17 mouse cellular contexts compared by ENCODE assay signal in genomic region chr3:102787369-102787768, GRCm38 (mm10). TPM values are rescaled to one million over a fixed set of nuclear protein-coding genes. Genes with fewer than 3 reads are reported as not detected.
DNase-seq lines count a peak whose midpoint lies in the region; ATAC-seq and TF ChIP-seq lines count a peak whose summit lies in the region.
"Had no signal": no experiment of that assay in that cellular context is flagged by ENCODE, and none has a peak within 500 bp of the region (broad histone marks: within the 10 kb centered on the region; RNA-seq: fewer than 3 reads in every experiment).

No protein-coding gene starts in this region.

- no peak for ATAC-seq in hindbrain, postnatal 0 days
- ATAC-seq in hindbrain, embryonic 12.5 days (ENCODE audit: low FRiP score) = no peak
- ATAC-seq in activated CD4-positive, CD25-positive, alpha-beta regulatory T cell, adult 4 months = no peak
- ATAC-seq: forebrain, embryonic 16.5 days; inflammation-experienced regulatory T-cells, adult 6 months had no signal

- no peak overlapping the region for H3K4me2 ChIP-seq in hindbrain, postnatal 0 days (ENCODE audit: low read depth, low read length)
- no peak overlapping the region for H3K4me2 ChIP-seq in hindbrain, embryonic 12.5 days (replicated peaks)
- H3K4me2 ChIP-seq: embryonic facial prominence, embryonic 15.5 days; liver, embryonic 15.5 days; midbrain, embryonic 12.5 days; neural tube, embryonic 15.5 days had no signal

- H3K9ac ChIP-seq in hindbrain, postnatal 0 days (replicated peaks; ENCODE audit: low read length) = no peak overlapping the region
- no peak overlapping the region for H3K9ac ChIP-seq in hindbrain, embryonic 12.5 days
- H3K9ac ChIP-seq: embryonic facial prominence, embryonic 15.5 days; liver, embryonic 15.5 days; midbrain, embryonic 12.5 days; neural tube, embryonic 15.5 days had no signal

- TF ChIP-seq CTCF in hindbrain, postnatal 0 days (IDR thresholded peaks at IDR 0.05; ENCODE audit: low read depth) = peak; percentile 40

- no peaks in the 10 kb centered on the region for H3K4me1 ChIP-seq in hindbrain, postnatal 0 days (ENCODE audit: insufficient read depth, low read length)
- no peaks in the 10 kb centered on the region for H3K4me1 ChIP-seq in hindbrain, embryonic 12.5 days
- H3K4me1 ChIP-seq: embryonic facial prominence, embryonic 15.5 days; liver, embryonic 15.5 days; midbrain, embryonic 12.5 days; neural tube, embryonic 15.5 days had no signal

- no peak overlapping the region for H3K4me3 ChIP-seq in hindbrain, postnatal 0 days (ENCODE audit: low read length)
- no peak overlapping the region for H3K4me3 ChIP-seq in hindbrain, embryonic 12.5 days
- H3K4me3 ChIP-seq: embryonic facial prominence, embryonic 15.5 days; liver, embryonic 15.5 days; midbrain, embryonic 12.5 days; neural tube, embryonic 15.5 days had no signal

- 47% methylated on average over 4 of the region's 4 CpGs for WGBS in hindbrain, postnatal 0 days
- WGBS in hindbrain, embryonic 12.5 days = 52% methylated on average over 4 of the region's 4 CpGs

- H3K36me3 ChIP-seq in hindbrain, postnatal 0 days (ENCODE audit: insufficient read depth, low read length) = no peaks in the 10 kb centered on the region
- no peaks in the 10 kb centered on the region for H3K36me3 ChIP-seq in hindbrain, embryonic 12.5 days
- H3K36me3 ChIP-seq in splenic B cell, adult 2 months (ENCODE audit: control insufficient read depth, insufficient read depth, low read length, poor library complexity, severe bottlenecking) = no peaks in the 10 kb centered on the region
- H3K36me3 ChIP-seq: embryonic facial prominence, embryonic 15.5 days; liver, embryonic 15.5 days; midbrain, embryonic 12.5 days; neural tube, embryonic 15.5 days had no signal

- no peak overlapping the region for H3K27ac ChIP-seq in hindbrain, postnatal 0 days
- H3K27ac ChIP-seq in hindbrain, embryonic 12.5 days = no peak overlapping the region
- H3K27ac ChIP-seq: embryonic facial prominence, embryonic 15.5 days; liver, embryonic 15.5 days; midbrain, embryonic 12.5 days; neural tube, embryonic 15.5 days had no signal

- no peaks in the 10 kb centered on the region for H3K9me3 ChIP-seq in hindbrain, postnatal 0 days (ENCODE audit: low read length)
- no peaks in the 10 kb centered on the region for H3K9me3 ChIP-seq in hindbrain, embryonic 12.5 days (replicated peaks)
- H3K9me3 ChIP-seq: embryonic facial prominence, embryonic 15.5 days; liver, embryonic 15.5 days; midbrain, embryonic 12.5 days; neural tube, embryonic 15.5 days had no signal

- H3K27me3 ChIP-seq in hindbrain, postnatal 0 days (ENCODE audit: insufficient read depth, low read length) = no peaks in the 10 kb centered on the region
- H3K27me3 ChIP-seq in hindbrain, embryonic 12.5 days = no peaks in the 10 kb centered on the region
- no peaks in the 10 kb centered on the region; the same call in 1 of the 2 replicates for H3K27me3 ChIP-seq in splenic B cell, adult 2 months (ENCODE audit: control insufficient read depth, insufficient read depth, low read length, poor library complexity, severe bottlenecking)
- H3K27me3 ChIP-seq: embryonic facial prominence, embryonic 15.5 days; liver, embryonic 15.5 days; midbrain, embryonic 12.5 days; neural tube, embryonic 15.5 days had no signal

- peak; percentile 27 for DNase-seq in hindbrain, postnatal 0 days (ENCODE audit: low spot score)
- peak; percentile 24 for DNase-seq in retina, postnatal 1 day
- no peak for DNase-seq in retina, embryonic 14.5 days (ENCODE audit: low spot score)
- DNase-seq in ZHBTc4 (ENCODE audit: low read depth, low spot score) = peak; percentile 13
- DNase-seq in splenic B cell, adult 2 months (ENCODE audit: low read depth, low spot score) = peak; percentile 40
- DNase-seq in kidney, adult 8-10 months = no peak
- DNase-seq: cerebellum, postnatal 25 days had no signal

RNA-seq across cellular contexts. Expression of gene Tshb, which starts 4.9 kb away (rescaled TPM):
- total RNA-seq in hindbrain, postnatal 0 days (2014; rRNA removed) = not detected in 2 replicates
- polyA plus RNA-seq in hindbrain, postnatal 0 days (2015; fragmentation: Nextera tagmentation; extraction: Ambion mirVana) = 0.39 and 0.71 TPM in 2 replicates
- polyA plus RNA-seq in hindbrain, embryonic 12.5 days (2016; fragmentation: Nextera tagmentation; extraction: Ambion mirVana) = 0.07 and 0.17 TPM in 2 replicates
- polyA plus RNA-seq in activated CD4-positive, CD25-positive, alpha-beta regulatory T cell, adult 4 months (2017; shearing (Covaris generic)) = under 1 TPM in 1 of 2 experiments, not detected in 1; 0.17 TPM
- total RNA-seq: left cerebral cortex, postnatal 25 days had no signal
- polyA plus RNA-seq: heart, postnatal 0 days; liver, embryonic 15.5 days; midbrain, embryonic 12.5 days had no signal

RNA-seq across cellular contexts. Expression of gene Tspan2, which starts 53.0 kb away (rescaled TPM):
- total RNA-seq in hindbrain, postnatal 0 days (2014; rRNA removed) = 20.3 and 22.5 TPM in 2 replicates
- polyA plus RNA-seq in hindbrain, postnatal 0 days (2015; fragmentation: Nextera tagmentation; extraction: Ambion mirVana) = 19.4 and 20.0 TPM in 2 replicates
- 7.5 and 8.0 TPM in 2 replicates for polyA plus RNA-seq in hindbrain, embryonic 12.5 days (2016; fragmentation: Nextera tagmentation; extraction: Ambion mirVana)
- 1 to 10 TPM; 1.0 to 1.8 TPM for polyA plus RNA-seq in activated CD4-positive, CD25-positive, alpha-beta regulatory T cell, adult 4 months (2017; shearing (Covaris generic))

Comparison
In these comparisons a context has a peak if more than half of its experiments do, and no peak if none do; other contexts are left out.
1. DNase-seq: peak in hindbrain, postnatal 0 days (single experiment), retina, postnatal 1 day (single experiment), ZHBTc4 (single experiment) and splenic B cell, adult 2 months (single experiment); none in retina, embryonic 14.5 days (single experiment) and kidney, adult 8-10 months (0 of 2).